Mouse (Mus musculus): Measurements from ENCODE around the gene Optc.

DNA sequence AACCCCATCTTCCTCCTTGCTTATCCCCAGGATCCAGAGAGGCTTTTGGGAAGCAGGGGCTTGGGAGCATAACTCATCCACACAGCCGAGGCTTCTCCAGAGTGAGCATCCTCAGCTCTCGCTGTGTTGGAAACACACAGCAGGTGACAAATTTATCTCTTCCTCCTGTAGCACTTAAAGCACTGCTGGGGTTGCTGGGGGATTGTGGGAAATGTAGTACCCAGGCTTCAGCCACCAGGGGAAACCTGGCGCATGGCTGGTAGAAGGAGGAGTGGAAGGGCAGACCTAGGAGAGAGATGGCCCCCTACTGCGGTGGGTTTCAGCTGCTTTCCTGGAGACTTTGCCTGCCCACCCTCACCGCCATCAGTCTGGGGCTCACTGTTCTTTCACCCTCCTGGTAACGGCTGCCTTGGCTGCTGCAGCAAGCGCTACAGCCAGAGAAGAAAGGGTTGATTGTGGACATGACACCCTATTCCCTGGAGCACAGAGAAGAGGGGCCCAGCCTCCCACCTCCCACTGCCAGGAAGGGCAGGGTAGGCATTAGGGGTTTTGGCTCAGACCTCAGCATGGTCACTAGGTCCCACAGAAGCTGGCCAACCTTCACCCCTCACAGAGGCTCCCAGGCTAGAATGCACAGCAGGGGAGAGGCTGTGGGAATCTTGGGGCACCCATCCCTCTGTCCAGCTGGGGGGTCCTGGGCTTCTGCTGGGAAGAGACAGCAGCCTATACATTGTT, 16.5 kb upstream of the Optc start:
- TF ChIP-seq CTCF (conservative IDR thresholded peaks at IDR 0.05; ENCODE audit: low read length) = peak; percentile 53
- no peak for TF ChIP-seq POU5F1 (IDR thresholded peaks at IDR 0.05; ENCODE audit: borderline replicate concordance, low read length)
